Comparison of ENCODE assay signal across 8 mouse cellular contexts in genomic region chr6:52164626-52165440, GRCm38 (mm10). TPM values are rescaled to one million over a fixed set of nuclear protein-coding genes. Genes with fewer than 3 reads are reported as not detected.
DNase-seq lines count a peak whose midpoint lies in the region; ATAC-seq and TF ChIP-seq lines count a peak whose summit lies in the region.

TSS of gene Hoxa2 (minus strand) at chr6:52164831.

- TF ChIP-seq POLR2A in lung, adult 2 months (IDR thresholded peaks at IDR 0.05; ENCODE audit: borderline replicate concordance, extremely low read depth, low read depth, low read length) = peak; percentile 37; the same call in 1 of the 2 replicates

- peak within 1 kb of the TSS; percentile 75 for H3K9ac ChIP-seq in kidney, embryonic 16.5 days (replicated peaks; ENCODE audit: low read length)

- TF ChIP-seq CTCF in lung, adult 2 months (IDR thresholded peaks at IDR 0.05; ENCODE audit: insufficient read depth, low read length) = no peak

- DNase-seq in lung, adult 2 months = peak; percentile 40
- DNase-seq in lung, adult 18-20 months = no peak
- DNase-seq in embryonic facial prominence, embryonic 10.5 days (ENCODE audit: low spot score) = peak; percentile 63
- peak; percentile 88 for DNase-seq in neural tube, embryonic 10.5 days (ENCODE audit: extremely low spot score, low spot score)
- no peak for DNase-seq in ovary, postnatal 36 days (ENCODE audit: low spot score)
- no peak for DNase-seq in urinary bladder, postnatal 36 days (ENCODE audit: low spot score in 2 of 2)
- DNase-seq in gastrocnemius, adult 18-20 months (ENCODE audit: low spot score) = no peak

- peak within 1 kb of the TSS; percentile 68 for H3K4me3 ChIP-seq in lung, adult 2 months (replicated peaks; ENCODE audit: extremely low read depth, low read depth, low read length)
- peak within 1 kb of the TSS; percentile 78 for H3K4me3 ChIP-seq in embryonic facial prominence, embryonic 10.5 days
- H3K4me3 ChIP-seq in kidney, embryonic 16.5 days (ENCODE audit: low read length) = peak within 1 kb of the TSS; percentile 49

- H3K27ac ChIP-seq in embryonic facial prominence, embryonic 10.5 days (replicated peaks) = peak within 1 kb of the TSS; percentile 87
- H3K27ac ChIP-seq in kidney, embryonic 16.5 days (ENCODE audit: low read length) = peak within 1 kb of the TSS; percentile 83

- peak within 1 kb of the TSS; percentile 70 for H3K4me2 ChIP-seq in kidney, embryonic 16.5 days (replicated peaks; ENCODE audit: low read depth, low read length)

- no peak for ATAC-seq in kidney, embryonic 16.5 days (ENCODE audit: low FRiP score, low TSS enrichment)

- no peaks in the 10 kb centered on the region for H3K9me3 ChIP-seq in embryonic facial prominence, embryonic 10.5 days
- no peaks in the 10 kb centered on the region for H3K9me3 ChIP-seq in kidney, embryonic 16.5 days (ENCODE audit: low read length)

- peaks cover 5% of the 10 kb centered on the region for H3K4me1 ChIP-seq in lung, adult 2 months (ENCODE audit: control insufficient read depth, insufficient read depth, low read length)
- peaks cover 11% of the 10 kb centered on the region for H3K4me1 ChIP-seq in embryonic facial prominence, embryonic 10.5 days
- H3K4me1 ChIP-seq in kidney, embryonic 16.5 days (ENCODE audit: insufficient read depth, low read length) = peaks cover 95% of the 10 kb centered on the region

- no peaks in the 10 kb centered on the region for H3K36me3 ChIP-seq in embryonic facial prominence, embryonic 10.5 days (replicated peaks)
- H3K36me3 ChIP-seq in kidney, embryonic 16.5 days (ENCODE audit: insufficient read depth, low read length) = peaks cover 2% of the 10 kb centered on the region; the same call in 1 of the 2 replicates

- 6% methylated on average over 25 of the region's 25 CpGs for WGBS in lung, adult 2 months
- under 1% methylated on average over 25 of the region's 25 CpGs for WGBS in embryonic facial prominence, embryonic 10.5 days
- 1% methylated on average over 25 of the region's 25 CpGs for WGBS in kidney, embryonic 16.5 days

- H3K27me3 ChIP-seq in embryonic facial prominence, embryonic 10.5 days (replicated peaks; ENCODE audit: low read depth, poor library complexity, severe bottlenecking) = peaks cover 100% of the 10 kb centered on the region
- H3K27me3 ChIP-seq in kidney, embryonic 16.5 days (ENCODE audit: insufficient read depth, low read length) = no peaks in the 10 kb centered on the region

RNA-seq across cellular contexts. Expression of gene Hoxa2, which starts in this region (rescaled TPM):
- 4.2 and 4.7 TPM in 2 replicates for polyA plus RNA-seq in lung, adult 2 months (2012; rRNA removed)
- 8.7 and 16.7 TPM in 2 replicates for polyA plus RNA-seq in embryonic facial prominence, embryonic 10.5 days (2016; fragmentation: Nextera tagmentation; extraction: Ambion mirVana)
- polyA plus RNA-seq in kidney, embryonic 16.5 days (2015; fragmentation: Nextera tagmentation; extraction: Ambion mirVana) = 2.1 and 2.6 TPM in 2 replicates
- under 1 TPM; 0.21 to 0.27 TPM for total RNA-seq in gastrocnemius, adult 18-20 months (2021)

Comparison
In these comparisons a context has a peak if more than half of its experiments do, and no peak if none do; other contexts are left out.
1. DNase-seq: peak in lung, adult 2 months (single experiment), embryonic facial prominence, embryonic 10.5 days (single experiment) and neural tube, embryonic 10.5 days (single experiment); none in lung, adult 18-20 months (0 of 2), ovary, postnatal 36 days (single experiment), urinary bladder, postnatal 36 days (0 of 2) and gastrocnemius, adult 18-20 months (single experiment).
2. Peak in every context shown above with its lines, with median percentiles within 50 percentile points of each other: H3K4me3 ChIP-seq.